Mouse (Mus musculus): Measurements from ENCODE around the gene Dnmbp. TPM values are rescaled to one million over a fixed set of nuclear protein-coding genes. Genes with fewer than 3 reads are reported as not detected.
A peak's percentile ranks its signal among the peaks of the same experiment; 100 is the strongest.

The Dnmbp gene
- polyA plus RNA-seq, 1 experiment from 2014 or later, result 14.8 TPM

- no peak overlapping the region for H3K4me3 ChIP-seq
- peaks cover 89% of the 10 kb centered on the region for H3K36me3 ChIP-seq
- WGBS, result 89% methylated on average over 21 of the region's 21 CpGs
- H3K9ac ChIP-seq, result no peak overlapping the region
- ATAC-seq (ENCODE audit: low FRiP score, low read depth), result no peak
- H3K4me1 ChIP-seq, result no peaks in the 10 kb centered on the region
- no peaks in the 10 kb centered on the region for H3K27me3 ChIP-seq (replicated peaks)
- H3K27ac ChIP-seq, result no peak overlapping the region
- H3K4me2 ChIP-seq (replicated peaks), result no peak overlapping the region
- H3K9me3 ChIP-seq, result no peaks in the 10 kb centered on the region
These were observed 87.9 kb downstream of the Dnmbp start for GRCm38 (mm10) chr19:43851996-43852630.

- Histone ChIP-seq H3K9ac (no peak overlapping the region), H3K9me3 (no peaks in the 10 kb centered on the region), H3K4me3 (no peak overlapping the region), H3K27ac (no peak overlapping the region), H3K27me3 (replicated peaks) (no peaks in the 10 kb centered on the region), H3K36me3 (peaks cover 79% of the 10 kb centered on the region), H3K4me1 (no peaks in the 10 kb centered on the region), H3K4me2 (replicated peaks) (no peak overlapping the region)
- WGBS, result 90% methylated on average over 11 of the region's 11 CpGs
- no peak for ATAC-seq (ENCODE audit: low FRiP score, low read depth)
These were observed 90.0 kb downstream of the Dnmbp start for GRCm38 (mm10) chr19:43850026-43850425.

- Histone ChIP-seq H3K27ac (no peak overlapping the region), H3K9me3 (no peaks in the 10 kb centered on the region), H3K27me3 (replicated peaks) (no peaks in the 10 kb centered on the region), H3K4me2 (replicated peaks) (no peak overlapping the region), H3K4me3 (no peak overlapping the region), H3K4me1 (no peaks in the 10 kb centered on the region), H3K9ac (no peak overlapping the region), H3K36me3 (peaks cover 59% of the 10 kb centered on the region)
- no peak for ATAC-seq (ENCODE audit: low FRiP score, low read depth)
- WGBS, result 95% methylated on average over 15 of the region's 15 CpGs
These were observed 92.0 kb downstream of the Dnmbp start for GRCm38 (mm10) chr19:43847966-43848365.

- H3K9me3 ChIP-seq, result no peaks in the 10 kb centered on the region
- WGBS, result 94% methylated on average over 15 of the region's 15 CpGs
- H3K27me3 ChIP-seq (replicated peaks), result no peaks in the 10 kb centered on the region
- H3K4me3 ChIP-seq, result no peak overlapping the region
- no peak overlapping the region for H3K9ac ChIP-seq
- H3K4me2 ChIP-seq (replicated peaks), result no peak overlapping the region
- H3K36me3 ChIP-seq, result peaks cover 55% of the 10 kb centered on the region
- no peak for ATAC-seq (ENCODE audit: low FRiP score, low read depth)
- no peaks in the 10 kb centered on the region for H3K4me1 ChIP-seq
- no peak overlapping the region for H3K27ac ChIP-seq
These were observed 92.9 kb downstream of the Dnmbp start for GRCm38 (mm10) chr19:43847056-43847455.

GRCm38 (mm10) chr19:43845331-43845908 is 94.6 kb downstream of the Dnmbp start:
- Histone ChIP-seq H3K36me3 (peaks cover 40% of the 10 kb centered on the region), H3K4me3 (no peak overlapping the region), H3K27me3 (replicated peaks) (no peaks in the 10 kb centered on the region), H3K9me3 (no peaks in the 10 kb centered on the region), H3K27ac (no peak overlapping the region), H3K9ac (no peak overlapping the region), H3K4me2 (replicated peaks) (no peak overlapping the region), H3K4me1 (no peaks in the 10 kb centered on the region)
- ATAC-seq (ENCODE audit: low FRiP score, low read depth), result no peak
- WGBS, result 67% methylated on average over 7 of the region's 7 CpGs

- no peak overlapping the region for H3K4me2 ChIP-seq (replicated peaks)
- H3K27ac ChIP-seq, result no peak overlapping the region
- ATAC-seq (ENCODE audit: low FRiP score, low read depth), result no peak
- no peak overlapping the region for H3K4me3 ChIP-seq
- no peaks in the 10 kb centered on the region for H3K4me1 ChIP-seq
- 86% methylated on average over 9 of the region's 9 CpGs for WGBS
- no peaks in the 10 kb centered on the region for H3K9me3 ChIP-seq
- H3K27me3 ChIP-seq (replicated peaks), result no peaks in the 10 kb centered on the region
- peaks cover 20% of the 10 kb centered on the region for H3K36me3 ChIP-seq
- no peak overlapping the region for H3K9ac ChIP-seq
These were observed 96.8 kb downstream of the Dnmbp start for GRCm38 (mm10) chr19:43843184-43843583.

- Histone ChIP-seq H3K27ac (no peak overlapping the region), H3K9ac (no peak overlapping the region), H3K36me3 (no peaks in the 10 kb centered on the region), H3K27me3 (replicated peaks) (no peaks in the 10 kb centered on the region), H3K4me3 (no peak overlapping the region), H3K9me3 (no peaks in the 10 kb centered on the region), H3K4me2 (replicated peaks) (peak overlapping the region; percentile 16; the same call in 1 of the 2 replicates), H3K4me1 (no peaks in the 10 kb centered on the region)
- ATAC-seq (ENCODE audit: low FRiP score, low read depth), result no peak
- 27% methylated on average over 21 of the region's 21 CpGs for WGBS
These were observed 107.4 kb downstream of the Dnmbp start for GRCm38 (mm10) chr19:43832425-43833069.

- Histone ChIP-seq H3K4me1 (no peaks in the 10 kb centered on the region), H3K9ac (no peak overlapping the region), H3K4me2 (replicated peaks) (no peak overlapping the region), H3K36me3 (no peaks in the 10 kb centered on the region), H3K27ac (no peak overlapping the region), H3K4me3 (no peak overlapping the region), H3K9me3 (no peaks in the 10 kb centered on the region), H3K27me3 (replicated peaks) (no peaks in the 10 kb centered on the region)
- 83% methylated on average over 8 of the region's 8 CpGs for WGBS
- no peak for ATAC-seq (ENCODE audit: low FRiP score, low read depth)
These were observed 113.1 kb downstream of the Dnmbp start for GRCm38 (mm10) chr19:43826855-43827254.

GRCm38 (mm10) chr19:43815661-43816414 is 124.2 kb downstream of the Dnmbp start:
- ATAC-seq (ENCODE audit: low FRiP score, low read depth), result no peak
- Histone ChIP-seq H3K36me3 (no peaks in the 10 kb centered on the region), H3K4me3 (no peak overlapping the region), H3K9ac (no peak overlapping the region), H3K4me2 (replicated peaks) (no peak overlapping the region), H3K27ac (no peak overlapping the region), H3K9me3 (no peaks in the 10 kb centered on the region), H3K4me1 (no peaks in the 10 kb centered on the region), H3K27me3 (replicated peaks) (no peaks in the 10 kb centered on the region)
- WGBS, result 80% methylated on average over 14 of the region's 14 CpGs

GRCm38 (mm10) chr19:43813315-43813714 is 126.7 kb downstream of the Dnmbp start:
- no peaks in the 10 kb centered on the region for H3K9me3 ChIP-seq
- no peak overlapping the region for H3K4me3 ChIP-seq
- no peaks in the 10 kb centered on the region for H3K36me3 ChIP-seq
- no peak overlapping the region for H3K9ac ChIP-seq
- H3K4me2 ChIP-seq (replicated peaks), result no peak overlapping the region
- H3K27me3 ChIP-seq (replicated peaks), result no peaks in the 10 kb centered on the region
- ATAC-seq (ENCODE audit: low FRiP score, low read depth), result no peak
- no peaks in the 10 kb centered on the region for H3K4me1 ChIP-seq
- WGBS, result 92% methylated on average over 10 of the region's 10 CpGs
- no peak overlapping the region for H3K27ac ChIP-seq

GRCm38 (mm10) chr19:43811419-43811818 is 128.6 kb downstream of the Dnmbp start:
- WGBS, result 93% methylated on average over 4 of the region's 4 CpGs
- Histone ChIP-seq H3K9me3 (no peaks in the 10 kb centered on the region), H3K9ac (no peak overlapping the region)

GRCm38 (mm10) chr19:43809331-43809730 is 130.7 kb downstream of the Dnmbp start:
- Histone ChIP-seq H3K36me3 (no peaks in the 10 kb centered on the region), H3K4me3 (no peak overlapping the region), H3K9me3 (no peaks in the 10 kb centered on the region), H3K4me1 (no peaks in the 10 kb centered on the region), H3K9ac (no peak overlapping the region), H3K27ac (no peak overlapping the region), H3K4me2 (replicated peaks) (no peak overlapping the region), H3K27me3 (replicated peaks) (no peaks in the 10 kb centered on the region)
- 36% methylated on average over 4 of the region's 4 CpGs for WGBS
- ATAC-seq (ENCODE audit: low FRiP score, low read depth), result no peak

More at GRCm38 (mm10) chr19:43811419-43811818, 128.6 kb downstream of the Dnmbp start:
- no peak overlapping the region for H3K27ac ChIP-seq
- no peak overlapping the region for H3K4me2 ChIP-seq (replicated peaks)
- no peaks in the 10 kb centered on the region for H3K36me3 ChIP-seq
- no peak for ATAC-seq (ENCODE audit: low FRiP score, low read depth)
- H3K4me3 ChIP-seq, result no peak overlapping the region
- H3K4me1 ChIP-seq, result no peaks in the 10 kb centered on the region
- no peaks in the 10 kb centered on the region for H3K27me3 ChIP-seq (replicated peaks)

Data from neural tube, embryonic 12.5 days (tissue).